Mouse (Mus musculus) embryo, embryonic 10.5 days (tissue): ENCODE measurements at regions not wholly inside any gene's neighbourhood (a gene's known extent, or its start where the extent isn't known, plus 50 kb on each side); places are given as distances from the start of the nearest gene placed in this dataset.

Experiments
- DNase-seq: peaks from one replicate; pipeline ENCODE4 v3.0.0-alpha.2; 2015; ENCODE audit warnings: low spot score

DNA sequence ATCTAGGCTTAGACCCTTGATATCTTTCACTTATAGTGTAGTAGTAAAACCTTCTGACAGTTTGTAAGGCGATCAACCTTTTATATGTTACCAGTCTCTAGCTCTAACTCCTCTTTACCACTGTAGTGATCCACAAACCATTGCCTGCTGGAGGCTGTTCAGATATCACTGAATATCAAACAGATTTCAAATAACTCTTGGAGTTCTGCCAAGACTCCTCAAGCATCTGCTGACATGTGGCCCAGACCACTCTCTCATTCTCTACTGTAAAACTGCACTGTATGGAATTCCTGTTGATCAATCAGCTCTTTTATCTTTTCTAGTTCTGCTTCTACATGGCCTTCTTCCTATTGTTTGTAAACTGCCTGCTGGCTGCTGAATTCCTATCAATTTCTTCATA lies 389.2 kb downstream of the Lrfn5 start:
- no peak for DNase-seq

DNA sequence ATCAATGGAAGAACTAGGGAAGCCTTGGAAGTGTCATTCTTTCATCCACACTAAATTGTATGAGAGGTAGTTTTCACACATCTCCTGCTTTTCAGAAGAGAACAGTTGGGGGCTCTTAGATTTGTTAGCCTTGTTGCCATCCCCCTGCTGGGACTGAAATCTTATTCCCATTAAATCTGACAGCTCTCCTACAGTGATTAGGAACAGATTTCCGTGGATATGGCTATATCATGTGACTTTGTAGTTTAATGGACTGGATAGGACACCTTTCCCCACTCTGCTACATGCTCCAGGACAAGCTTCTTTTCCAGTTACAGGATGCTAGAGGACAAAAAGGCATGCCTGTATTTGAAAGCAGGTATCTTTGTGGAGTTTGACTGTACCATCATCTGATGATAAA lies 400.4 kb downstream of the Lrfn5 start:
- DNase-seq = peak; percentile 1

DNA sequence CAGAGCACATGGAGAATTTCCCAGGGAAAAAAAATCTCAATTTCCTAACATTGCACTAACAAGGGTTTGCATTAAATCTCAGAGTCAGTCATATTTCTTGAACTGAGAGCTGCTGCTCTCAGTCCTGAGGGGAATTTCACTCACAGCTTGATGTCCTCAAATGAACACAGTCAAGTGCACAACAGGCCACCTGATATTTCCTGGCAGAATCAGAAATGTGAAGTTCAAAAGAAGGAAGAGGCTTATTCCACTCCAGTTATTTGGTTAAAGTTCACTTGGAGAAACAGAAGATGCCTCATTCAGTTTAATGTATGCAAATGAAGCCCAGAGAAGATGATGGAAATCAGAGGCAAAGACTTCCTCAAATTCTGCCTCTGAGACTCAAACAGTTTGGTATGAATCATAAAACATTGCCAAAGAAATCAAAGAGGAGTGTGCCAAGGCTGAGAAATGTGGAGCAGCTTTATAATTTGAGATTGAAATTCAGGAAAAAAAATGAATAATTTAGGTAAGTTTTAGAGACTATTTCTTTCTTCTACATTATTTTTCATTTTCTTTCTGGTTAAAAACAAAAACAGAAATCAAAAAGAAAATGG lies 402.4 kb downstream of the Lrfn5 start:
- DNase-seq = no peak
